Mouse (Mus musculus): ENCODE results near the gene Ifng. TPM values are rescaled to one million over a fixed set of nuclear protein-coding genes. Genes with fewer than 3 reads are reported as not detected.

Ifng gene
- not detected in 2 replicates for polyA plus RNA-seq (2012; rRNA removed)

DNA sequence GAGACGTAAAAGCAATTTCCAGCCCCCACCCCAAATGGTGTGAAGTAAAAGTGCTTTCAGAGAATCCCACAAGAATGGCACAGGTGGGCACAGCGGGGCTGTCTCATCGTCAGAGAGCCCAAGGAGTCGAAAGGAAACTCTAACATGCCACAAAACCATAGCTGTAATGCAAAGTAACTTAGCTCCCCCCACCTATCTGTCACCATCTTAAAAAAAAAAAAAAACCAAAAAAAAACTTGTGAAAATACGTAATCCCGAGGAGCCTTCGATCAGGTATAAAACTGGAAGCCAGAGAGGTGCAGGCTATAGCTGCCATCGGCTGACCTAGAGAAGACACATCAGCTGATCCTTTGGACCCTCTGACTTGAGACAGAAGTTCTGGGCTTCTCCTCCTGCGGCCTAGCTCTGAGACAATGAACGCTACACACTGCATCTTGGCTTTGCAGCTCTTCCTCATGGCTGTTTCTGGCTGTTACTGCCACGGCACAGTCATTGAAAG lies at the start of gene Ifng:
TSS of gene Ifng (plus strand) at position 305 of the 499 bp plus-strand sequence.

Other genes starting within 250 kb of the Ifng start
- not detected in 2 replicates for gene Il22, start 236.1 kb upstream of the Ifng start, polyA plus RNA-seq (2012; rRNA removed)
- gene Gm32717, start 200.3 kb upstream of the Ifng start, polyA plus RNA-seq (2012; rRNA removed) = 0.06 TPM in 1 of 2 replicates, not detected in the other
- gene Gm32802, start 182.4 kb upstream of the Ifng start, polyA plus RNA-seq (2012; rRNA removed) = 0.06 TPM in 1 of 2 replicates, not detected in the other
- gene Iltifb, start 146.0 kb upstream of the Ifng start, polyA plus RNA-seq (2012; rRNA removed) = not detected in 2 replicates
- not detected in 2 replicates for gene Gm9040, start 114.1 kb upstream of the Ifng start, polyA plus RNA-seq (2012; rRNA removed)
- not detected in 2 replicates for gene Gm9044, start 108.6 kb upstream of the Ifng start, polyA plus RNA-seq (2012; rRNA removed)
- not detected in 2 replicates for gene Gm9045, start 103.2 kb upstream of the Ifng start, polyA plus RNA-seq (2012; rRNA removed)
- gene Gm9046, start 97.8 kb upstream of the Ifng start, polyA plus RNA-seq (2012; rRNA removed) = not detected in 2 replicates
- gene Gm9048, start 92.4 kb upstream of the Ifng start, polyA plus RNA-seq (2012; rRNA removed) = not detected in 2 replicates
- not detected in 2 replicates for gene Gm9049, start 86.9 kb upstream of the Ifng start, polyA plus RNA-seq (2012; rRNA removed)